Mouse (Mus musculus) G1E (cell line): ENCODE measurements around the gene Lrp2bp.

Experiments
- CTCF ChIP-seq: IDR thresholded peaks from 2 replicates; pipeline ENCODE4 v1.5.1; 2012; ENCODE audit warnings: low read depth, low read length, inconsistent platforms, mixed read lengths
- TAL1 ChIP-seq: conservative IDR thresholded peaks from 2 replicates; pipeline ENCODE4 v1.6.1; 2012; ENCODE audit warnings: low read depth, low read length, inconsistent platforms, mixed read lengths

- TF ChIP-seq CTCF (no peak), TAL1 (no peak)
These were observed 3.5 kb upstream of the Lrp2bp start for GRCm38 (mm10) chr8:45995576-45995975.
